Mouse (Mus musculus) CH12.LX (cell line): ENCODE data around the gene Zswim5. TPM values are rescaled to one million over a fixed set of nuclear protein-coding genes. Genes with fewer than 3 reads are reported as not detected.

Experiments
- DNase-seq: peaks from one replicate; pipeline ENCODE4 v3.0.0-alpha.2; 2013; ENCODE audit errors: extremely low read depth
- H3K27ac ChIP-seq: 2 replicates; pipeline ENCODE4 v1.5.1; 2012; ENCODE audit warnings: low read depth, mild to moderate bottlenecking, control low read depth, moderate library complexity; ENCODE audit not compliant: insufficient read depth
- H3K27me3 ChIP-seq: replicated peaks from 2 replicates; pipeline ENCODE3; 2012; ENCODE audit warnings: inconsistent platforms
- H3K36me3 ChIP-seq, 2 experiments: replicated peaks in 1 of 2; 2 replicates each; pipeline versions ENCODE3 to v1.6.1; 2012; ENCODE audit warnings: inconsistent platforms in 1 of 2, low read length in 1 of 2, mild to moderate bottlenecking in 1 of 2, mixed read lengths in 1 of 2, moderate library complexity in 1 of 2; ENCODE audit not compliant: control insufficient read depth in 1 of 2, insufficient read depth in 1 of 2
- H3K4me1 ChIP-seq, 2 experiments: 2 replicates each; pipeline ENCODE4 v1.6.1; 2012; ENCODE audit warnings: inconsistent platforms in 1 of 2, moderate library complexity in 1 of 2; ENCODE audit not compliant: insufficient read depth in 2 of 2, control insufficient read depth in 1 of 2
- H3K4me2 ChIP-seq: 2 replicates; pipeline ENCODE4 v1.6.1; 2012; ENCODE audit warnings: low read depth, mild to moderate bottlenecking, control low read depth; ENCODE audit not compliant: poor library complexity, insufficient read depth, severe bottlenecking
- H3K4me3 ChIP-seq, 3 experiments: fragments of 150-350 bp in 1 of 3; sonication (generic) in 1 of 3; replicated peaks in 1 of 3; 2 replicates each; pipeline versions ENCODE3 to v1.5.1; 2011 to 2012; ENCODE audit warnings: low read depth in 2 of 3, low read length in 2 of 3, mild to moderate bottlenecking in 2 of 3, moderate library complexity in 2 of 3, control low read depth in 1 of 3, improper control_type of control experiment in 1 of 3, inconsistent platforms in 1 of 3, mixed read lengths in 1 of 3; ENCODE audit not compliant: poor library complexity in 1 of 3
- H3K79me2 ChIP-seq: replicated peaks from 2 replicates; pipeline ENCODE4 v1.6.1; 2012; ENCODE audit warnings: mild to moderate bottlenecking, moderate library complexity; ENCODE audit not compliant: control insufficient read depth, poor library complexity, insufficient read depth, severe bottlenecking; ENCODE audit errors: extremely low read depth
- H3K9ac ChIP-seq: 2 replicates; pipeline ENCODE4 v1.6.1; 2012; ENCODE audit warnings: low read depth, mild to moderate bottlenecking, control low read depth, moderate library complexity; ENCODE audit not compliant: insufficient read depth
- H3K9me3 ChIP-seq: replicated peaks from 2 replicates; pipeline ENCODE3; 2012; ENCODE audit warnings: low read length, inconsistent platforms, mixed read lengths
- E2F4 ChIP-seq: IDR thresholded peaks from 2 replicates; pipeline ENCODE4 v1.6.1; 2011; ENCODE audit warnings: low read depth, low read length, improper control_type of control experiment; ENCODE audit not compliant: insufficient replicate concordance
- EP300 ChIP-seq: IDR thresholded peaks from 2 replicates; pipeline ENCODE4 v1.6.1; 2011; ENCODE audit warnings: low read length, improper control_type of control experiment
- ETS1 ChIP-seq: conservative IDR thresholded peaks from 2 replicates; pipeline ENCODE4 v1.6.1; 2012; ENCODE audit warnings: low read depth, mild to moderate bottlenecking, inconsistent platforms, low read length, improper control_type of control experiment, moderate library complexity
- IRF4 ChIP-seq: IDR thresholded peaks from 2 replicates; pipeline ENCODE4 v1.6.1; 2014; ENCODE audit warnings: low read depth, mild to moderate bottlenecking, inconsistent platforms, low read length, improper control_type of control experiment
- MAX ChIP-seq: IDR thresholded peaks from 2 replicates; pipeline ENCODE4 v1.6.1; 2011; ENCODE audit warnings: low read length, improper control_type of control experiment
- MXI1 ChIP-seq: IDR thresholded peaks from 2 replicates; pipeline ENCODE4 v1.6.1; 2011; ENCODE audit warnings: mild to moderate bottlenecking, low read depth, low read length, improper control_type of control experiment
- NELFE ChIP-seq: IDR thresholded peaks from 2 replicates; pipeline ENCODE4 v1.6.1; 2011; ENCODE audit warnings: low read depth, low read length, improper control_type of control experiment
- NRF1 ChIP-seq: IDR thresholded peaks from 2 replicates; pipeline ENCODE4 v1.6.1; 2014; ENCODE audit warnings: low read depth, mild to moderate bottlenecking, inconsistent platforms, low read length, improper control_type of control experiment, moderate library complexity
- PAX5 ChIP-seq: IDR thresholded peaks from 2 replicates; pipeline ENCODE4 v1.6.1; 2012; ENCODE audit warnings: low read length, inconsistent platforms, mixed read lengths
- TBP ChIP-seq: conservative IDR thresholded peaks from 2 replicates; pipeline ENCODE4 v1.6.1; 2011; ENCODE audit warnings: low read depth, low read length, improper control_type of control experiment
- ZMIZ1 ChIP-seq: IDR thresholded peaks from 2 replicates; pipeline ENCODE4 v1.6.1; 2012; ENCODE audit warnings: low read depth, mild to moderate bottlenecking, inconsistent platforms, low read length, improper control_type of control experiment
- ZNF384 ChIP-seq: IDR thresholded peaks from 2 replicates; pipeline ENCODE4 v1.6.1; 2012; ENCODE audit warnings: low read depth, low read length, improper control_type of control experiment, inconsistent platforms
- dilution Hi-C: fragments of 300-500 bp; cut with MboI; formaldehyde crosslinking; loops from 2 replicates; pipeline ENCODE4 v1.14.3; 2020; ENCODE audit warnings: low sequenced_read_pairs; ENCODE audit not compliant: extremely low pct_unique_long_range_greater_than_20kb, extremely low pct_ligation_motif_present
- in situ Hi-C: fragments of 300-500 bp; cut with MboI; formaldehyde crosslinking; loops from 3 replicates; pipeline ENCODE4 v1.14.3; 2019; ENCODE audit warnings: low sequenced_read_pairs, low pct_ligation_motif_present, low pct_unique_long_range_greater_than_20kb, mixed read lengths
- polyA plus RNA-seq: library from polyadenylated mRNA; unstranded; fragments of >175 nt; gene quantifications from 2 replicates; pipeline ENCODE4 v1.2.1, GENCODE M21; 2012; ENCODE audit warnings: low read depth; ENCODE audit not compliant: insufficient read length
- total RNA-seq, 2 experiments: library from RNA; depleted of rRNA; stranded (reverse); fragments of 300-350 nt in 1 of 2; fragments of >200 nt in 1 of 2; gene quantifications; 2 replicates each; pipeline ENCODE4 v1.2.3; 2012 to 2014

Zswim5 gene
- total and polyA plus RNA-seq, 3 experiments, result 1.1 to 1.2 (median 1.2) TPM

- no peaks in the 10 kb centered on the region for H3K36me3 ChIP-seq
- H3K4me1 ChIP-seq, result peaks cover 0 to 5% of the 10 kb centered on the region in 2 experiments; a peak in 1 of 4 replicates
- dilution Hi-C loops (no loop called here), in situ Hi-C loops (no loop called here)
- no peak overlapping the region for H3K4me2 ChIP-seq
- H3K79me2 ChIP-seq, result no peaks in the 10 kb centered on the region
- H3K27ac ChIP-seq, result no peak overlapping the region
- peaks cover 2% of the 10 kb centered on the region for H3K27me3 ChIP-seq
- H3K4me3 ChIP-seq, result no peak overlapping the region
- TF ChIP-seq ETS1 (no peak), ZMIZ1 (no peak), E2F4 (no peak)
- DNase-seq, result peak; percentile 1
- no peak overlapping the region for H3K9ac ChIP-seq
- H3K9me3 ChIP-seq, result no peaks in the 10 kb centered on the region
These were observed 27.3 kb upstream of the Zswim5 start for GRCm38 (mm10) chr4:116849901-116850300.

GRCm38 (mm10) chr4:116854286-116854685 lies 22.9 kb upstream of the Zswim5 start:
- Histone ChIP-seq H3K4me1 (peaks cover 0 to 5% of the 10 kb centered on the region in 2 experiments; a peak in 1 of 4 replicates), H3K9me3 (no peaks in the 10 kb centered on the region), H3K27ac (no peak overlapping the region), H3K27me3 (no peaks in the 10 kb centered on the region), H3K4me3 (no peak overlapping the region), H3K79me2 (no peaks in the 10 kb centered on the region), H3K9ac (no peak overlapping the region), H3K36me3 (no peaks in the 10 kb centered on the region), H3K4me2 (no peak overlapping the region)
- DNase-seq, result no peak
- no peak for TF ChIP-seq NELFE
- TF ChIP-seq ZMIZ1, result no peak
- no peak for TF ChIP-seq PAX5
- TF ChIP-seq ZNF384, result no peak
- no peak for TF ChIP-seq MAX
- in situ Hi-C loops (no loop called here), dilution Hi-C loops (no loop called here)

GRCm38 (mm10) chr4:116857203-116857602 lies 20.0 kb upstream of the Zswim5 start:
- Histone ChIP-seq H3K4me2 (no peak overlapping the region), H3K79me2 (no peaks in the 10 kb centered on the region), H3K27ac (no peak overlapping the region), H3K4me3 (no peak overlapping the region), H3K9me3 (no peaks in the 10 kb centered on the region), H3K4me1 (no peaks in the 10 kb centered on the region), H3K9ac (no peak overlapping the region), H3K27me3 (peaks cover 3% of the 10 kb centered on the region), H3K36me3 (no peaks in the 10 kb centered on the region)
- no peak for TF ChIP-seq EP300
- TF ChIP-seq MXI1, result no peak
- TF ChIP-seq TBP, result no peak
- no peak for TF ChIP-seq IRF4
- TF ChIP-seq NRF1, result no peak
- no peak for DNase-seq
- in situ Hi-C loops, result no loop called here
- dilution Hi-C loops, result no loop called here
